Mouse (Mus musculus): ENCODE measurements around the gene Top1. TPM values are rescaled to one million over a fixed set of nuclear protein-coding genes. Genes with fewer than 3 reads are reported as not detected.

The Top1 gene
- total and polyA plus RNA-seq, 3 experiments: 89.8 to 312 (median 91.3) TPM

DNA sequence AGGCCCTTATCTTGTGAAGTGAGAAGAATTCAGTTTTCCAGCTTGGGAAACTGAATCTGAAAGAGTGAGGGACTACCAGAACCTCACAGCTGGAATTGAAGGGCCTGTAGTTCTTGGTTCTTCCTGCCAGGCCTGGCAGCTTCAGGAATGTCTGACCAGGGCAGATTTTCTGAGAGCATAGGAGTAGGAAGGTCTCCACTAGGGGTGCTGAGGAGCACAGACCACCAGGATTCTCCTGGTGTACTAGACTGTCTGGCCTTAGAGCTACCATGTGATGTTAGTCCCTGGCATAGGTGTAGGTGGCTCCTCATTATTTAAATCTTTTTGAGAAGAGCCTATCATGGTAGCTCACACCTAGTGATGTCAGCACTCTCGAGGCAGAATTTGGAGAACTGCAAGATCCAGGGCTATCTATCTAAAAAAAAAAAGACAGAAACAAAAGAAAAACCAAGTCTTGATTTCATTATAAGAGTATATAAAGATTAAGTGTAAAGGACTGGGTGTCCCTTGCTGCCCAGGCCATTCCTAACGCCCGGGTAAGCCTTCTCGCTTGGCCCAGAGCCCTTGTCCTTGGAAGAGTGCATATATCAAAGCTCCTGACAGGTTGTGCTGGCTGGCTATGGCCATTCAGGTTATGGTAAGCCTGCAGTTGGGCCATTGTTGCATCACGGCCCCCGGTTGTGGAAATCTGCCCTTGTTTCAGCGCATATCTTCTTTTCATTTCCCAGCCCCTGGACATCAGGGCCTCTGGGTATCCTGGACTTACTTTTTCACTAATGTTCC, 98.5 kb downstream of the Top1 start:
- in situ Hi-C loops (cut with MboI; ENCODE audit: low pct_ligation_motif_present, low pct_unique_long_range_greater_than_20kb, low sequenced_read_pairs): no loop called here
- Histone ChIP-seq H3K36me3 (replicated peaks in 1 of 2; ENCODE audit: control insufficient read depth in 1 of 2, insufficient read depth in 1 of 2, low read length in 1 of 2) (peaks cover 10 to 46% of the 10 kb centered on the region in 2 experiments), H3K27ac (ENCODE audit: insufficient read depth, low read depth) (no peak overlapping the region), H3K4me1 (ENCODE audit: control insufficient read depth in 1 of 2, insufficient read depth in 2 of 2) (peaks cover 17 to 72% of the 10 kb centered on the region in 2 experiments), H3K4me2 (ENCODE audit: insufficient read depth, low read depth, poor library complexity, severe bottlenecking) (no peak overlapping the region), H3K4me3 (replicated peaks in 1 of 3; ENCODE audit: low read depth in 2 of 3, low read length in 2 of 3, poor library complexity in 1 of 3) (no peak overlapping the region), H3K27me3 (replicated peaks) (no peaks in the 10 kb centered on the region), H3K9ac (ENCODE audit: insufficient read depth, low read depth) (no peak overlapping the region), H3K79me2 (replicated peaks; ENCODE audit: control insufficient read depth, extremely low read depth, insufficient read depth, poor library complexity, severe bottlenecking) (no peaks in the 10 kb centered on the region), H3K9me3 (replicated peaks; ENCODE audit: low read length) (peaks cover 2% of the 10 kb centered on the region)
- DNase-seq (ENCODE audit: extremely low read depth): peak; percentile 33
- dilution Hi-C loops (cut with MboI; ENCODE audit: extremely low pct_ligation_motif_present, extremely low pct_unique_long_range_greater_than_20kb, low sequenced_read_pairs): no loop called here
- TF ChIP-seq EP300 (IDR thresholded peaks at IDR 0.05; ENCODE audit: low read length) (no peak), RCOR1 (conservative IDR thresholded peaks at IDR 0.05; ENCODE audit: low read depth, low read length) (no peak), RAD21 (IDR thresholded peaks at IDR 0.05; ENCODE audit: low read depth, low read length) (peak; percentile 12), CTCF (conservative IDR thresholded peaks at IDR 0.05 in 1 of 2, IDR thresholded peaks at IDR 0.05 in 1 of 2; ENCODE audit: low read depth in 2 of 2, low read length in 2 of 2) (peak; percentile 57), ELF1 (IDR thresholded peaks at IDR 0.05; ENCODE audit: low read depth, low read length) (no peak), SMC3 (IDR thresholded peaks at IDR 0.05; ENCODE audit: low read depth, low read length) (peak; percentile 10; the same call in 1 of the 2 replicates)

DNA sequence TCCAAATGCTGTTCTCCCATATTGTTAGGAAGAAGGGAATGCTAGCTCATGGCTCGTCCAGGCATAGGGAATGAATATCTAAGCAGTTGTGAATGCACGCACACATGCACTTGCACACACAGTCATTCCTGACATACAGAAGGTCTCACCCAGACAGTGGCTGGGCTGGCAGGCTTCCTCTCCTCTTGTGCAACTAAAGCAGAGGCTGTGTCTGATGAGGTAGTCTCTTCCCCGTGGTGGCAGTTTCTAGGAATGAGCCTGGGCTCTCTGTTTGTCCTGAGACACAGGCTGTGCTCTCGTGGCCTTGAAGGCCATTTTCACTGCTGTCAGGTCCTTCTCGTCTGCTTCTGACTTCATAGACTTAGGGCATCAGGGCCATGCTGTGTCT, 99.1 kb downstream of the Top1 start:
- in situ Hi-C loops (cut with MboI; ENCODE audit: low pct_ligation_motif_present, low pct_unique_long_range_greater_than_20kb, low sequenced_read_pairs) (no loop called here), dilution Hi-C loops (cut with MboI; ENCODE audit: extremely low pct_ligation_motif_present, extremely low pct_unique_long_range_greater_than_20kb, low sequenced_read_pairs) (no loop called here)
- Histone ChIP-seq H3K27me3 (replicated peaks) (no peaks in the 10 kb centered on the region), H3K9me3 (replicated peaks; ENCODE audit: low read length) (peaks cover 2% of the 10 kb centered on the region), H3K4me3 (replicated peaks in 1 of 3; ENCODE audit: low read depth in 2 of 3, low read length in 2 of 3, poor library complexity in 1 of 3) (no peak overlapping the region), H3K36me3 (replicated peaks in 1 of 2; ENCODE audit: control insufficient read depth in 1 of 2, insufficient read depth in 1 of 2, low read length in 1 of 2) (peaks cover 12 to 50% of the 10 kb centered on the region in 2 experiments), H3K4me2 (ENCODE audit: insufficient read depth, low read depth, poor library complexity, severe bottlenecking) (no peak overlapping the region), H3K9ac (ENCODE audit: insufficient read depth, low read depth) (no peak overlapping the region), H3K79me2 (replicated peaks; ENCODE audit: control insufficient read depth, extremely low read depth, insufficient read depth, poor library complexity, severe bottlenecking) (no peaks in the 10 kb centered on the region), H3K4me1 (ENCODE audit: control insufficient read depth in 1 of 2, insufficient read depth in 2 of 2) (peaks cover 17 to 66% of the 10 kb centered on the region in 2 experiments), H3K27ac (ENCODE audit: insufficient read depth, low read depth) (no peak overlapping the region)
- TF ChIP-seq RAD21 (IDR thresholded peaks at IDR 0.05; ENCODE audit: low read depth, low read length) (no peak), ZC3H11A (IDR thresholded peaks at IDR 0.05; ENCODE audit: low read depth, low read length) (no peak), CHD2 (IDR thresholded peaks at IDR 0.05; ENCODE audit: low read length) (no peak), MAX (IDR thresholded peaks at IDR 0.05; ENCODE audit: low read length) (no peak), UBTF (IDR thresholded peaks at IDR 0.05; ENCODE audit: low read depth, low read length) (no peak), CHD1 (IDR thresholded peaks at IDR 0.05; ENCODE audit: low read depth, low read length) (no peak), JUN (IDR thresholded peaks at IDR 0.05; ENCODE audit: insufficient read depth, low read depth, low read length) (no peak), ZKSCAN1 (IDR thresholded peaks at IDR 0.05; ENCODE audit: borderline replicate concordance, low read depth, low read length) (no peak), NRF1 (IDR thresholded peaks at IDR 0.05; ENCODE audit: low read depth, low read length) (no peak), IRF4 (IDR thresholded peaks at IDR 0.05; ENCODE audit: low read depth, low read length) (no peak), ELF1 (IDR thresholded peaks at IDR 0.05; ENCODE audit: low read depth, low read length) (no peak), JUND (conservative IDR thresholded peaks at IDR 0.05; ENCODE audit: low read depth, low read length) (no peak), MXI1 (IDR thresholded peaks at IDR 0.05; ENCODE audit: low read depth, low read length) (no peak), POLR2AphosphoS2 (IDR thresholded peaks at IDR 0.05; ENCODE audit: low read depth, low read length) (no peak), EP300 (IDR thresholded peaks at IDR 0.05; ENCODE audit: low read length) (no peak), ETS1 (conservative IDR thresholded peaks at IDR 0.05; ENCODE audit: low read depth, low read length) (no peak), HCFC1 (IDR thresholded peaks at IDR 0.05; ENCODE audit: low read depth, low read length) (no peak)
- no peak for DNase-seq (ENCODE audit: extremely low read depth)

Data from CH12.LX (cell line).